Mouse (Mus musculus): ENCODE measurements around the gene Mtmr14. TPM values are rescaled to one million over a fixed set of nuclear protein-coding genes. Genes with fewer than 3 reads are reported as not detected.

Mtmr14 gene
- total and polyA plus RNA-seq, 3 experiments: 63.9 to 88.0 (median 81.0) TPM

DNA sequence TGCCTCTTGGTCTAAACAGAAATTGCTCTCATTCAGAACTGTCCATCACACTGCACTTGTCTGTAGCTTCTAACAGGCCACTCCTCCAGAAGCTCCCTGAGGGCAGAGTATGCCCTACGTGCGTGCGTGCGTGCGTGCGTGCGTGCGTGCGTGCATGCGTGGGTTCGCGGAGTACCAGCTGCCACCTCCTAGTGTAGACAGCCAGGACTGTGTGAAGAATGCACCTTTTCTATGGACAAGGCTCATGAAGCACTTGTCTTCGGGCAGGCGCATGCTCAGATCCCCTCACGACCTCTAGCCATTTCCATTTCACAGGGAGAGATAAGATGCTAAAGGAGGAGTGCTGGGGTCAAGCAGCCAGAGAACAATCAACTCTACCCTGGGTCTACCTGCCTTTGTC is 51.7 kb downstream of the Mtmr14 start:
- no peak overlapping the region for H3K9ac ChIP-seq (ENCODE audit: insufficient read depth, low read depth)
- H3K9me3 ChIP-seq (replicated peaks; ENCODE audit: low read length): no peaks in the 10 kb centered on the region
- no peaks in the 10 kb centered on the region for H3K79me2 ChIP-seq (replicated peaks; ENCODE audit: control insufficient read depth, extremely low read depth, insufficient read depth, poor library complexity, severe bottlenecking)
- TF ChIP-seq ZC3H11A (IDR thresholded peaks at IDR 0.05; ENCODE audit: low read depth, low read length) (no peak), SIN3A (IDR thresholded peaks at IDR 0.05; ENCODE audit: low read length) (no peak), NRF1 (IDR thresholded peaks at IDR 0.05; ENCODE audit: low read depth, low read length) (no peak), EP300 (IDR thresholded peaks at IDR 0.05; ENCODE audit: low read length) (no peak), CHD2 (IDR thresholded peaks at IDR 0.05; ENCODE audit: low read length) (no peak), SMC3 (IDR thresholded peaks at IDR 0.05; ENCODE audit: low read depth, low read length) (no peak), BHLHE40 (IDR thresholded peaks at IDR 0.05; ENCODE audit: low read depth, low read length) (no peak), MAZ (IDR thresholded peaks at IDR 0.05; ENCODE audit: low read depth, low read length) (no peak), TCF12 (IDR thresholded peaks at IDR 0.05; ENCODE audit: low read depth, low read length) (no peak), MEF2A (IDR thresholded peaks at IDR 0.05; ENCODE audit: borderline replicate concordance, low read depth, low read length) (no peak), CTCF (conservative IDR thresholded peaks at IDR 0.05 in 1 of 2, IDR thresholded peaks at IDR 0.05 in 1 of 2; ENCODE audit: low read depth in 2 of 2, low read length in 2 of 2) (no peak), ETS1 (conservative IDR thresholded peaks at IDR 0.05; ENCODE audit: low read depth, low read length) (no peak), ELF1 (IDR thresholded peaks at IDR 0.05; ENCODE audit: low read depth, low read length) (no peak), USF1 (IDR thresholded peaks at IDR 0.05; ENCODE audit: low read depth, low read length) (no peak), MAFK (IDR thresholded peaks at IDR 0.05; ENCODE audit: insufficient replicate concordance, low read length) (no peak), JUN (IDR thresholded peaks at IDR 0.05; ENCODE audit: insufficient read depth, low read depth, low read length) (no peak), ZKSCAN1 (IDR thresholded peaks at IDR 0.05; ENCODE audit: borderline replicate concordance, low read depth, low read length) (no peak), HCFC1 (IDR thresholded peaks at IDR 0.05; ENCODE audit: low read depth, low read length) (no peak)
- dilution Hi-C loops (cut with MboI; ENCODE audit: extremely low pct_ligation_motif_present, extremely low pct_unique_long_range_greater_than_20kb, low sequenced_read_pairs): no loop called here
- H3K4me2 ChIP-seq (ENCODE audit: insufficient read depth, low read depth, poor library complexity, severe bottlenecking): no peak overlapping the region
- no peak overlapping the region for H3K4me3 ChIP-seq (replicated peaks in 1 of 3; ENCODE audit: low read depth in 2 of 3, low read length in 2 of 3, poor library complexity in 1 of 3)
- no peak for DNase-seq (ENCODE audit: extremely low read depth)
- in situ Hi-C loops (cut with MboI; ENCODE audit: low pct_ligation_motif_present, low pct_unique_long_range_greater_than_20kb, low sequenced_read_pairs): no loop called here
- no peak overlapping the region for H3K27ac ChIP-seq (ENCODE audit: insufficient read depth, low read depth)
- H3K36me3 ChIP-seq (replicated peaks in 1 of 2; ENCODE audit: control insufficient read depth in 1 of 2, insufficient read depth in 1 of 2, low read length in 1 of 2): peaks cover 0 to 11% of the 10 kb centered on the region in 2 experiments
- H3K4me1 ChIP-seq (ENCODE audit: control insufficient read depth in 1 of 2, insufficient read depth in 2 of 2): peaks cover 0 to 8% of the 10 kb centered on the region in 2 experiments; a peak in 2 of 4 replicates
- no peaks in the 10 kb centered on the region for H3K27me3 ChIP-seq (replicated peaks)

DNA sequence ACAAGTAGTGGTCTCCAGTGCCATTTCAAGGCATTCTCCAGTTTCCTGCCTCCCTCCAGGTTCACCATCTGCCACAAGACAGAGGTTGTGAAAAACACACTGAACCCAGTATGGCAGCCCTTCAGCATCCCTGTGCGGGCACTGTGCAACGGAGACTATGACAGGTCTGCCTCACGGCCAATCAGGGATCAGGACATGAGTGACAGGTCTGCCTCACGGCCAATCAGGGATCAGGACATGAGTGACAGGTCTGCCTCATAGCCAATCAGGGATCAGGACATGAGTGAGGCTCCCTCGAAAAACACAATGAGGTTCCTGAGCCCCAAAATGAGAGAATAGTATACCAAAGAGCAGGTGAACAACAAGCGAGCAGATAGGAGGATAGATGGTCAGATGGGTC is 52.7 kb downstream of the Mtmr14 start:
- TF ChIP-seq POLR2A (IDR thresholded peaks at IDR 0.05; ENCODE audit: low read depth, low read length): no peak
- 0 out of 2 replicates have a peak, but pooled peaks have one; percentile 38 for TF ChIP-seq CHD2 (IDR thresholded peaks at IDR 0.05; ENCODE audit: low read length)
- TF ChIP-seq MAZ (IDR thresholded peaks at IDR 0.05; ENCODE audit: low read depth, low read length): no peak
- Histone ChIP-seq H3K36me3 (replicated peaks in 1 of 2; ENCODE audit: control insufficient read depth in 1 of 2, insufficient read depth in 1 of 2, low read length in 1 of 2) (peaks cover 0 to 13% of the 10 kb centered on the region in 2 experiments), H3K27ac (ENCODE audit: insufficient read depth, low read depth) (no peak overlapping the region), H3K79me2 (replicated peaks; ENCODE audit: control insufficient read depth, extremely low read depth, insufficient read depth, poor library complexity, severe bottlenecking) (no peaks in the 10 kb centered on the region), H3K9ac (ENCODE audit: insufficient read depth, low read depth) (no peak overlapping the region), H3K4me1 (ENCODE audit: control insufficient read depth in 1 of 2, insufficient read depth in 2 of 2) (peaks cover 0 to under 1% of the 10 kb centered on the region in 2 experiments; a peak in 1 of 4 replicates), H3K27me3 (replicated peaks) (no peaks in the 10 kb centered on the region), H3K9me3 (replicated peaks; ENCODE audit: low read length) (no peaks in the 10 kb centered on the region), H3K4me3 (replicated peaks in 1 of 3; ENCODE audit: low read depth in 2 of 3, low read length in 2 of 3, poor library complexity in 1 of 3) (no peak overlapping the region), H3K4me2 (ENCODE audit: insufficient read depth, low read depth, poor library complexity, severe bottlenecking) (no peak overlapping the region)
- no peak for DNase-seq (ENCODE audit: extremely low read depth)
- dilution Hi-C loops (cut with MboI; ENCODE audit: extremely low pct_ligation_motif_present, extremely low pct_unique_long_range_greater_than_20kb, low sequenced_read_pairs): no loop called here
- in situ Hi-C loops (cut with MboI; ENCODE audit: low pct_ligation_motif_present, low pct_unique_long_range_greater_than_20kb, low sequenced_read_pairs): no loop called here
